Mouse (Mus musculus) layer of hippocampus, postnatal 36 days (tissue): ENCODE results near the gene Dnmbp. TPM values are rescaled to one million over a fixed set of nuclear protein-coding genes. Genes with fewer than 3 reads are reported as not detected.

ENCODE experiments used
- DNase-seq, 2 experiments: peaks; one replicate each; pipeline ENCODE4 v3.0.0; 2022
- total RNA-seq, 2 experiments: library from RNA; stranded (reverse); gene quantifications; 2 replicates each; pipeline ENCODE4 v1.2.3; 2021

Dnmbp gene
- total RNA-seq, 2 experiments from 2014 or later = 8.1 to 10.1 TPM

DNA sequence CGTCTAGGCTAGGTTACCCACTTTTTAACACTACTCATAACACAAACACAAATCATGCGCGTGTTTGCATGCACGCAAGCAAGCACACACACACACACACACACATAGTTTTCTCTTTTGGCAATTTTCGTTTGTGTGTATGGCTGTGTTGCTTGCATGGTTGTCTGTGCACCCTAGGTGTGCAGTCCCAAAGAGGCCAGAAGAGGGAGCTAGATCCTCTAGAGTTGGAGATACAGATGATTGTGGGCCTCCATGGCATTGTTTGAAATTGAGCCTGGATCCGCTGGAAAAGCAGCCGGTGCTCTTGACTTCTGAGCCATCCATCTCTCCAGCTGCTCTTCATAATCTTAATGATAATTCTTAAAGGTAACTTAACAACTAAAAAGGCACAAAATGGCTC, 33.5 kb downstream of the Dnmbp start:
- no peak for DNase-seq

DNA sequence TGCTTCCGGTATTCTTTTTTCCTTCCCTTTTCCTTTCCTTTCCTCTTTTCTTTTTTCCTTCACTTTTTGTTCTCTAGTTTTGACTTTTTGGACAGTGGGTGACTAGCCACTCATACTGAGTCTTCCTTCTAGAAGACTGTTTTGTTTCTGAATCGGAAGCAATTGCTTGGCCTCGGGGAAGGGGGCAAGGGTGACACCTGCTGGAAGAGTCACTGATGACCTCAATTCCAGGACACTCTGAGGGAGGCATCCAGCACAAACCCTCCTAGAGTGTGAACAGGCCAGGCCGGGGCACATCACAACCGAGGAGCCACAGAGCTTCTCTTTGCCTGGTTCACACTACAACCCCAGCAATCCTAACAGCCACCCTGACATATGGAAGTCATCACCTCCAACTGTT, 34.0 kb downstream of the Dnmbp start:
- no peak for DNase-seq

DNA sequence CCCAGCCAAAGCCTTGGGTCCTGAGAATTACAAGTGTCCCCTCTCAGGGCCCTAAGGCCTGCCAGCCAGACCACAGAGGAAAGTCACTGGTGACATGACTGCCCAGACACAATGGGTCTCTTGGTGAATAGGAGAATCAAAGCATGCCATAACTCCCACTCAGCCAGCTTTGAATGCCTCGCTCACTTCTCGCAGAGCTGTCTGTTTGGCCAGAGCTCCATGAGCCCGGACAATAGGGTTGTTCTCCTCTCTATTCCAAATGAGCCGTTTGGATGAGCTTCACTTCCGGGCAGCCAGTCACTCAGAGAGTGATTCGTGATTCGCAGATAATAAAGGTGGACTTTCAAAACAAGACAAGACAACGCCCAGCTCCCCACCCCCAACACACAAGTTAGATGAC, 34.9 kb downstream of the Dnmbp start:
- DNase-seq = no peak

DNA sequence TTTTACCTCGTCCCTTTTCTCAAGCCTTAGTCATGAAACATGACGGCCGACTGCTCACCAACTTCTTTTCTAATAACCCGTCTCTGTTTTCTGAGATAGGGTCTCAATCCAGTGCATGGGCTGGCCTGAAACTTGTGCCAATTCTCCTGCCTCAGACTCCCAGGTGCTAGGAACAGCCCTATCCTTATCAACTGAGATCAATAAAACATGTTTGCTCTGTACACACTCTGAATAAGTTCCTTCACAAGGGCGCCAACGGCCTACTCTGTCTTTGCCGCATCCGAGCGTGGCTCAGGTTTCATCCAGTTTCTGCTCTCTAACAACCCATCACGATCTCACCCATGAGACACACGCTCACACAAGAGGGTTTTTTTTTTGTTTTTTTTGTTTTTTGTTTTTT, 35.7 kb downstream of the Dnmbp start:
- DNase-seq = no peak

DNA sequence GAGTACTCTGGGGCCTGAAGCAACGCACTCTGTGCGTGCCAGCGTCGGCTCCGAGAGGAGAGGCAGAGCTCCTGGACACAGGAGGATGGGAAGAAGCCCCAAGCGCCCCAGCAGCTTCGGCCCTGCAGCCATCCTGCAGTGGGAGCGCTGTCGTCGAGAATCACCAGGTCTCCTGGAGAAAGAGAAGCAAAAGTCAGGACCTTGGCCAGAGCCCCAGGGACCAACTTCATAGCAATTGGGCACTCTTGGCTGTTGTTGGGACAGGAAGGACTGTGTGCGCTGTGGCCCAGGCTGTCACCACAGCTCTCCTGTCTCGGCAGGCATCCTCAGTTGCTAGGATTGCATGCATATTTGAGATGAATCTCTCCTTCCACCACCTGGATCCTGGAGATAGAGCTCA, 37.1 kb downstream of the Dnmbp start:
- DNase-seq = no peak

DNA sequence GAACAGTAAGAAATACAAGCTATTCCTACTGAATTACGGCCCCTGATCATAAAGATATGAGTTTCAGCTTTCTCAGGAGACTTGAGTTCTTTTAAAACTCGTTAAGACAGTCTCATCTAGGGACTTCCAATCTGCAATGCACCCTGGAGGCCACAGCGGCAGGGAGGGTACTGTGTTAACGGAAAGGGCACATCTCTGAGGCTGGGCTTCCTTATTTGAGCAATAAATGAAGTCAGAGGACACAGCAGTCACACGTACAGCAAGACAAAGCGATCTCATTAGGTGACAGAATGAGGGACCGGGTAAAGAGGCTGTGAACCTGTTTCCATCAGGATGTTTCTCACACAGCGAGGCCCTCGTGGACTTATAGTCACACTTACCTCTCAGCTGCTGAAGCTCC, 39.3 kb downstream of the Dnmbp start:
- DNase-seq = no peak

DNA sequence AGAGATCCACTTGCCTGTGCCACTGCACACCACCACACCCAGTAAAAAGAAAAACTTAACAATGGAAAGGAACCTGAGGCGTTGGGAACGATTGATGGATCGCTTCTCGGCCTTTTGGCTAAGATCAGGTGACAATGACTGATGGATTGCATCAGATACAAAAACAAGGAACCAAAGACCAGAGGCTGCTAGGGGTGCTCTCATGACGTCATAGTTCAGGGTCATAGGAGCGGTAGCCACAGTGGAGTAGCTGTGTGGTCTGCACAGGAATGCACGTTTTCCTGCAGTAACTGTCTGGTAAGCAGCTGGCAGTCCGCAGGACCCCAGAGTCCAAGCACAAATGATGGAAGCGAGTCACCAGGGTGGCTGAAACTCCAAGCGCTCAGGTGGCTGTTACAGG, 41.4 kb downstream of the Dnmbp start:
- DNase-seq = no peak

DNA sequence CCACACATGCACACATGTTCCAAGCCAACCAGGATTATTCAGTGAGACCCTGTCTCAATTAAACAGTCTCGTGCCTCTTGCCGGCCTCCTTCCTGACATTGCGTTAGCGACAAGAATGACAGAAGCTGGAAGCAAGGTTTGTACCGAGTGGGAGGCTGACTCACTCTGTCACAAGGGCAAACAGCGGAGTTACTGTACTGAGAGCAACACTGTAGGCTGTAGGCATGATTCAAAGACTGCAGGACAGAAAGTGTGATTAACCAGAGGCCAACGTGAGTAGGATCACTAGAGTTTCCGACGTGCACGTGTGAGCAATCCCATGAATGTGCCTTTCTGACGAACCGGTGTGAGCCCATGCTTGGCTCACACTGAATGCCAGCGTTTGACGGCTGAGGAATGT, 43.5 kb downstream of the Dnmbp start:
- DNase-seq = peak in 1 of 2 experiments; percentile 11

DNA sequence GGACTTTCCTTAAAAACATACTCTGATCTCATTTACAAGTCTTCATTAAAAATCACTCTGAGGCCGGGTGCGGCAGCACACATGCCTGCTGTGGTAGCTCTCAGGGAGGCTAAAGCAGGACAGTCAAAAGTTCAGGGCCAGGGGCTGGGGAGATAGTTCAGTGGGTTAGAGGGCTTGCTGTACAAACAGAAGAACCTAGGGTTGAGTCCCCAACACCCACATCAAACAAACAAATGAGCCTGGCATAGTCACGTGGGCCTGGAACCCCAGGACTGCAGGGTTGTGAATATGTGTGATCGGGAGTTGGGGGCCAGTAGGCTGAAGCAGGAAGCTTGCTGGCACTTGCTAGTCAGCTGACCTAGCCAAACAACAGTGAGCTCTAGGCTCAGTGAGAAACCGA, 44.0 kb downstream of the Dnmbp start:
- no peak for DNase-seq

DNA sequence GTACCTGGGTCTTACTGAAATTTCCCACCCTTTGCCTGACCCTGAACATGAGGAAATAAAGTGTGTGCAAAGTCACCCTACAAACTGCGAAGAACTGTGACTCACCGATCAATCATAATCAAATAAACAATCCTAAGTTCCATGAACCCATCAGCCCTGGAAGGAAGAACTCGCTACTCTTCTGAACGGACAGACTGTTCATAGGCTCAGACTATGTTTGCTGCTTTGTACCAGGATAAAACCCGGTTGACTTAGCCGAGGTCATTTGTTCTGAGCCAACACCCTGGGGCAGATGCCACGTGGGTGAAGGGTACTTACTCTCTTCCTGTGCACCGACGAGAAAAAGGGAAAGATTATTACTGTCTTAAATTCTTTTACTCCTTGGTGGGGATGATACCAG, 45.2 kb downstream of the Dnmbp start:
- DNase-seq = no peak

DNA sequence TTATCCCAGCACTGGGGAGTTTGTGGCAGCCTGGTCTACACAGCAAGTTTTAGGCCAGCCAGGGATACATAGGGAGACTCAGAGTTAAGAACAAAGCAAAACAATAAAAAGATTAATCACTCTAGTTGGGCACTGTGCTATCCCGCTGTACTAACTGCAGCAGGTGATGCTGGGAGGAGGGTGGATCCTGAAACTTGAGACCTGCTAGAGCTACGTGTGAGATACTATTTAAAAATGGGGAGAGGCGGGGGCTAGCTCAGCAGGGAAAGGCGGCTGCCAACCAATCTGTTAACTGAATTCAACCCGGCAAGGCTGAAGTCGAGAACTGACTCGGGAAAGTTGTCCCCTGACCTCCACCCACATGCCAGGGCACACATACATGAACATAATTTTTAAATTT, 45.9 kb downstream of the Dnmbp start:
- DNase-seq = no peak

DNA sequence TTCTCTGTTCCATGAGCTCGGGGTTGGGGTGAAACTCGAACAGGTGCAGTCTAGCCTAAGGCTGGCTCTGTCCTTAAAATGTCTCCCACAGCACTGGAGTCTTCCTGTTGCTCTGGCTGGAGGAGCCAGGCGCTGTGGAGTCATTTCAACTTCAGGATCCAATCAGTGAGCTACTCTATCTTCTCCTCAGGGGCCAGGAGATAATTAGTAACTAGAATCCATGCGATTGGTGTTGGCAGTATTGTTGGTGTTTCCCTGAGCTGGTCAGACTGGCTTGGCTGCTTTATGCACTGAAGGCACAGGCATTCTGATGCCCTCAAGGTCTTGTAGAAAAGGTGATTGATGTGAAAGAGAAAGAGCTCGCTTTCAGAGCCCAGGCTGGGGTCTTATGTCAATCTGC, 49.5 kb downstream of the Dnmbp start:
- DNase-seq = no peak

DNA sequence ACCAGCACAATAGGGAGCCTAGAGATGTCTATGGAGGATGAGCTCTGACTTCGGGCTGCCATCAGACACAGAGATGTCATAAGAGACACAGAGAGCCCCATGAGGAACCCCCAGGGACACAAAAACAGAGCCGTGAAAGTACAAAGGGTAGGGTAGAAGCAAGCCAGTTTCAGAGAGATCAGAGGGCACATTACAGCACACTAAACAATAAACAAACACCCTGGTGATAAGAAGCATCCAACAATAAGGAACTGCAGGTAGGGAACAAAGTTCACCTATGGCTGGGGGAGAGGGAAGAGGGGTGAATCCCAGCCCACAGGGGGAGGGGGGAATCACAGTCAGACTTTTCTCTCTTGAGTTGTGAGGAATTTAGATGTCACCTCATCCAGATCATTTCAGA, 52.3 kb downstream of the Dnmbp start:
- no peak for DNase-seq

DNA sequence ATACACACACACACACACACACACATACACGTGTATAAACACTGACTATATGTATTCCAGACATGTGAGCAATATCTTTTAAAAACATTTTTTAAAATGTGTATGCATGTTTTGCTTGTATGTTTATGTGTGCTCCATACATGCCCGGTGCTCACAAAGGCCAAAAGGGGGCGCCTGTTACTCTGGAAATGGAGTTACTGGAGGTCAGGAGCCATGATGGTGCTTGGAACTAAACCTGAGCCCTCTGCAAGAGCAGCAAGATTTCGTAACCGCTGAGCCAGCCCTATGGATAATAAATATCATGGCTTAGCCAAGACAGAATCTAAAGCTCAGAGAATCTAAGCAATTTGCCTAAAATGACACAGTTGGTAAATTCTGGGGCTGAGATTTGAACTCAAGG, 52.7 kb downstream of the Dnmbp start:
- no peak for DNase-seq

DNA sequence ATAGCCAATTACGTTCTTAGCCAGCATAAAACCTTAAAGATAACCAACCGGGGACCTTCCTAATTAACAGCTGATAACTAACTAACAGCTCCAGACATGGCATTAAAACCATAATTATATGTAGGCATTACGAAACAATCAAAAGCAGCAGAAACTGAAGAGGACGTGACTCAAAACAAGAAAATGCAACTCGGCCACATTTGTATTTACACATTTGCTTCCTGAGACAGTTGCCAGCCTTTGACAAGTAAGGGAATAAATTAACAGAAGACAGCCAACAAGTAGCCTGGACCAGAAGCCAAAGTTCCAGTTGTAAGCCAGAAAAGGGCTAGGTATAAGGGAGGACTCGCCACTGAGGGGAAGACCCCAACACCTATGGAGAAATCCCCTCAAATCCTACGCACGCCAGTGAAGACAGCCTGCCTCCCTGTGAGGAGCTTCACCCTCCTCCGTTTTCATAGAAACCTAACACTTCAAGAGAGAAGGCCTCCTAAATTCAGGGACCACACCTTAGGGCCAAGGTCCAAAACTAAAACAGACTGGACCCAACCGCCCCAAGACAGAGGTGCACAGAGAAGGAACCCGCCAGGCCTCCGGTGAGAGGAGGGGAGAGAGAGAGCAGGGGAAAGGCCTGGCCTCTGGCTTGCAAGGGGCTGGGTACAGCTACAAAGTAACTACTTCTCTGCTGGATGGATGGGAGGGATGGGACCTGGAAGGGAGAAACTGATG, 53.5 kb downstream of the Dnmbp start:
- no peak for DNase-seq

DNA sequence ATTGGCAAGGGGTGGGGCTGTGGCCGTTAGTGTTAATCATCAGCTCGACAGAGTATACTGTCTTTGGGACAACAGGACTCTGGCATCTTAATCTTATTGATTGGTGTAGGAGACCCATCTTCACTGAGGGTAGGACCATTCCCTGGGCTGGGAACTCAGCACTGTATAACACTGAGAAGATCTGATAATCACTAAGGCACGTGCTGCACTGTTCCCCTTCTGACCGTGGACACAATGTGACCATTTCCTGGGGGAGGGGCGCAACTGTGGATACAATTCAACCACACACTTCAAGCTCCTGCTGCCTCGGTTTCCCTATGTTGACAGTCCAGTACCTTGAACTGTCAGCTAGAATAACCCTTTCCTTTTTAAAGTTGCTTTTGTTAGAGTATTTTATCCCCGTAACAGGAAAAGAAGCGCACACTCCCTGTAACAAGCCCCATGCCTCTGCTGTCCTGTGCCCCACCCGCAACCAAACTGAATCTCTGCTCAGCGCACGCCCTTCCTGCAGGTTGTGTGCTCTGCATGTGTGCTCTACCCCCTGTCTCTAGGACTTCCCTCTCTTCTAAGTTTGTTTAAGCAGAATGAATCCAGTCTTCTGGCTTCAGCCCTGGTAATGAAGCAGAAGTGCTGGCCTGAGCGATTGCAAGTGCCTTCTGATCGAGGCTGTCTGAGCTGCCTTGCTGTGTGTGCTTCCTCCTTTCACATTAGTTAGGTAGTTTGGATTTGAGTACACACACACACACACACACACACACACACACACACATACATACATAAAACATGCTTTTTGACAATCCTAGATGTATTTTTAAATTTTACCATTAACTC, 55.1 kb downstream of the Dnmbp start:
- no peak for DNase-seq

DNA sequence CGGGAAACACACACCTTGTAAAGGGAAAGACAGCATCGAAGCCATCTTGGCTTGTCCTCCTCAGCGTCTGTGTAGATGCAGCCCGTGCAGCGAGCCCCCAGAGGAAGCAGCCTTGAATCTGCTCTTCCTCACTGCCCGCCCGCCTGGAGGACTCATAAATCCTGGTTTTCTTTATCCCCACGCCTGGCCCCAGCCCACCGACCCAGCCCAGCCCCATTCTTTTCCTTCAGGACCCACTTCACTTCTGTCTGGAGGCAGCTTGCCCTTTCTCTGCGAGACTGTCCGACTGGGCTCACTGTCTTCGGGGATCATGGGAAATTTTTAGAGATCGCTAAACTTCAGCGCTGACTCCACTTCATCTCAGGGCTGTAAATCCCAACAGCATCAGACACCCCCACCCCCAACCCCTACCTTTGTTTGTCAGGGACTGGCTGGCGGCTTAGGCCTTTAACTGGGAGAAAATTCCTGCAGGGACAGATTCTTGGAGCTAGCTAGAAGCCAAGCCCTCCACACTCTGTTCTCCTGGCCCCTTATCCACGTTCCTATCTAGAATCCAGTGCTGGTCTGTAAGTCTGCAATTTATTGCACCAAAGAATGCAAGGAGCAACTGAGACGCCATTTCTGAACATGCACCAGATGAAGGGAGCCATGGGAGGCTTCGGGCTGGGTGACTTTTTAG, 57.0 kb downstream of the Dnmbp start:
- DNase-seq = no peak

DNA sequence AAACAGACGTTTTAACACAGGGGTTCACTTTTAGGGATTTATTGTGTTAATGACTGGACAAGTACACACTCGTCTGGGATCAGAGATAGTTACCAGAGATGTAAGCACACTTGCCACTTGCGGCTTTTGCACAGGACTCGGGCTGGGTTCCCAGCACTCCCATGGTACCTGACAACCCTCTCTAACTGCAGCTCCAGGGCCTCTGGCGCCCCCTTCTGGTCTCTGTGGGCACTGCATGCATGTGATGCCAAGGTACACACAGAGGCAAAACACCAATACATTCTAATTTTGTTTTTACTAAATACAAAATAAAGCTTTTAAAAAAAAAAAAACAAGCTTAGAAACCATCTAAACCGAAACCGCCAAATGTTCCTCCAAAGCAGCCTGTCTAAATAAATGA, 58.4 kb downstream of the Dnmbp start:
- DNase-seq = no peak

DNA sequence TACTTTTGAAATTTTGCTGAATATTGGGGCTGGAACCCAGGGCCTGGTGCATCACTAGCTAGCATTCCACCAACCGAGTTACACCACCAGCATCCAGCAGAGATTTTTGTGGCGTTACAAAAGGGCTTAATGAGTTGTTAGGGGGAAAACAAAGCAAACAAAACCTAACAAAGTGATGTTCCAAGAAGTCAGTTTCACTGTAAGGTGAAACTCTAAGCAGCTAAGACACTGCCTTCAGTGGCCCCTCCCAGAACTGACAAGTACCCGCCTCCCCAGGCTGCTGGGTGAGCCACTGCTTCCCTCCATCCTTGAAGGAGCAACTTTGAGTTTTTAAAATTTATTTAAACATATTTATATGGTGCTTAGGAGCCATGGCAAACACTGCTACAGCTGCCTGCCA, 59.6 kb downstream of the Dnmbp start:
- no peak for DNase-seq

DNA sequence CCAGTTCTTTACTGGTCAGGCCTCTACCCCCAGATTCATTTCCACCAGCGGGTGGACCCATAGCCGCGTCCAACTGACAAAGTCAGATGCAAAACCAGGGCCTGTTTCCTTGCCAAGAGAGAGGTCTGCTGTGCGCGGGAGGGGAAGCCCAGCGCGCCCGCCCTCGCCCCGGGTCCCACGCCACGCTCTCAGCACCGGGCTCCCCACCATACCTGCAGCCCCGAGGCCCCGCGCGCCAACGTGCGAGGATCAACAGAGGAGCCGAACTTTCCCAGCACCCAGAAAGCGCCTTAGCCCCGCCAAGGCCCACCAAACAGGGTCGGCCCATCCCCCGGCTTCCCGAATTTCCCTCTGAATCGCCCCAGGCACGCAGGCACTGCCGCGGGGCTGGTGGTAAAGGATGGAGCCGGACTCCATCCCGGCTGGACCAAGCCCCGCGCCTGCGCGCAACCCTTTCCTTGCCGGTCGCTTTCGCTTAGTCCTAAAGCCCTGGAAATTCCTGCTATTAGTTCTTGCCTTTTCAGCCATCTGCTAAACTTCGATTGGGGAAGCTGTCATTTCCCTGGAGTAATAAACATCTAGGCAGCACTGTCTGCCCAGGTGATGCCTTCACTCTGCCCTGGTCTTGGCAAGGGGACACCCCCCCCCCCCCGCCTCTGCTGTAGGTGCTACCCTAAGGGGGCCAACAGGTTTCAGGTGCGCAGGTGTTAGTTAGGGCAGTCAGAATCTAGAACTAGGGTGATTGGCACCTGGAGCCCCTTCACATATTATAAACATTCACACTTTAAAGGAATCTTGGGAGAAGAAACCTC, 60.4 kb downstream of the Dnmbp start:
- peak; percentile 33 to 41 for DNase-seq

DNA sequence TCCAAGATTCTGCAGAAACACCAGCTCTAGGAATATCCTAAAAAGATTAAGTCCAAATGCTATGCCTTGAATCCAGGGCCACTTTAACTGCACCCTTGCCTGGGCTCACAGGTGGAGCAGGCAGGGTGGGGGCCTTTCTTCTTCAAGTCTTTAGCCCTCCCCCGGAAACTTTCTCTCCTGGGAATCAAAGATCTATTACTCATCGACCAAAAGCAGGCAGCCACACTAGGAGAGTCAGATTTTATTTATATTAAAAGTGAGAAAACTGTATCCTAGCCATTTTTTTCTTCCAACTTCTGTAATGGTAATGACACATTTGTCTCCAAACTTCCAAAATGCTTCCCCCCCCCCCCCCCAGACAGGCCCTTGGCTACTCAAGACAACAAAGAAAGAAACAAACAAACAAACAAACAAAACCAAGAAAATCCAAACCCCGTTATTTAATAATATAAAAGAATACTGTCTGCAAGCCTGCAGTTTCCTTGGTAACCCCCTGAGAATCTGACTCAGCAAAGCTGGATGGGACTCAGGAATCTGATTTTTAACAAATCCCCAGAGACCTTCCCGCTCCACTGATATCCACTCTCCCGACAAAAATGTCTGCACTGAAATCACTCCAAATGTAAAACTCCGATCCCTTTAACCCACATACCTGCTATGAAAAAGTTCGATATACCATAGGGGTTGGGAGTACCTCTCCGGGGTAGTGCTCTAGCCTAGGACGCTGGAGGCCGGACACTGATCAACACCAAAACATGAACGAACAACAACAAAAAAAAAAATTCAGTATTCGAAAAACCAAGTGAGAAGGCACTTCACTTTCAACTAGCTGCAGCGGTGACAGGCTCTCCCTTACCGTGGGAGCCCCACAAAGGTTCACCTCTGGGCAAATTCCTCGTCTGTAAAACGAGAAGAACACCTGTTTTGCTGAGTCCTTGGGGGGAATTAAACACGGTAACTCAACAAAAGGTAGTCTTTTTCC, 61.6 kb downstream of the Dnmbp start:
- DNase-seq = peak in 1 of 2 experiments; percentile 7
